Mouse (Mus musculus) right cerebral cortex, adult 2 months (tissue): ENCODE measurements around the gene Sppl2b.

Experiments
- DNase-seq, 2 experiments: peaks; one replicate each; pipeline ENCODE4 v3.0.0; 2021 to 2022; ENCODE audit warnings: low spot score in 2 of 2

The Sppl2b gene

DNA sequence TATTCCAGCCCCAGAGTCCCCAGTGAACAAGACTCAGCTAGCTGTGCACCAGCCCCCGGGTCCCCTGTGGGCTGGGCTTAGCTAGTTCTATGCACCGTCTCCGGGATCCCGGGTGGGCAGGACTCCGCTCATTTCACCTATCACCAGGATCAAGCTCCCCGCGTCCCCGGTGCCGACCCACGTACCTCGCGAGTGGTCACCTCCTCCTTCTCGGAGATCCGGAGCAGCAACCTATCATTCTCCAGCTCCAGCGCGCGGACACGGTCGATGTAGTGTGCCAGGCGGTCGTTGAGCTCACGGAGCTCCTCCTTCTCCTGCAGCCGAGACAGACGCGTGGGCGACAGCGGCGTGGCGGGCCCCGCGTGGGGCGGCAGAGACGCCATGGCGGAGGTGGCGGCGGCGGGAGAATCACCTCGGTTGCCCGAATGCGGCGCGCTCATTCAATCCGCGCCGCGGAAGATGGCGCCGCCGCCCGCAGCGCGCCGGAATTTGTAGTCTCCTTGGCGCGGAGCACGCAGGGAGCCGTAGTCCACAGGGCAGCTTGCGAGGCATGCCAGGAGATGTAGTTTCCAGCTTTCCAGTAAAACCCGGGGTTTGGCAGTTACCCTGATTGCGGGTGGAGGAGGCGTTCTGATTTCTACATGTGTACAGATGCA lies 62.8 kb downstream of the Sppl2b start, which contains the start of gene Lmnb2:
Lmnb2 (minus strand) TSS at position 467 of the 656 bp plus-strand sequence.
- DNase-seq = peak; percentile 84 to 87
